In genomic region chr11:71911284-71911683, GRCm38 (mm10) we compare ENCODE assay signal across 30 mouse cellular contexts.
"Had no signal": no experiment of that assay in that cellular context is flagged by ENCODE, and none has a peak within 500 bp of the region (broad histone marks: within the 10 kb centered on the region; RNA-seq: fewer than 3 reads in every experiment).

No protein-coding gene starts in this region.

- H3K27ac ChIP-seq: heart, embryonic 13.5 days; heart, embryonic 15.5 days; hindbrain, embryonic 10.5 days; hindbrain, embryonic 12.5 days; hindbrain, embryonic 13.5 days; hindbrain, embryonic 14.5 days; hindbrain, embryonic 15.5 days; hindbrain, postnatal 0 days; intestine, embryonic 15.5 days; kidney, embryonic 15.5 days; kidney, postnatal 0 days; layer of hippocampus, adult 2 months; left cerebral cortex, adult 2 months had no signal

- DNase-seq: heart, postnatal 10 days; heart, postnatal 14 days; heart, postnatal 36 days; heart, postnatal 4 days; kidney, adult 11 months; kidney, adult 18-20 months; kidney, adult 2 months; kidney, adult 8-10 months; kidney, adult 9 months; kidney, postnatal 10 days; kidney, postnatal 14 days; kidney, postnatal 25 days; kidney, postnatal 36 days; kidney, postnatal 4 days; layer of hippocampus, adult 9-11 months; layer of hippocampus, postnatal 36 days had no signal

- H3K9me3 ChIP-seq: heart, embryonic 12.5 days; heart, embryonic 13.5 days; heart, embryonic 15.5 days; hindbrain, embryonic 10.5 days; hindbrain, embryonic 12.5 days; hindbrain, embryonic 13.5 days; hindbrain, embryonic 15.5 days; intestine, embryonic 15.5 days; kidney, embryonic 15.5 days had no signal

- H3K36me3 ChIP-seq: heart, embryonic 12.5 days; heart, embryonic 13.5 days; heart, embryonic 15.5 days; hindbrain, embryonic 10.5 days; hindbrain, embryonic 12.5 days; hindbrain, embryonic 13.5 days; hindbrain, embryonic 15.5 days; intestine, embryonic 15.5 days; kidney, embryonic 15.5 days had no signal

- H3K4me3 ChIP-seq: heart, embryonic 12.5 days; heart, embryonic 13.5 days; heart, embryonic 15.5 days; hindbrain, embryonic 10.5 days; hindbrain, embryonic 12.5 days; hindbrain, embryonic 13.5 days; hindbrain, embryonic 15.5 days; intestine, embryonic 15.5 days; kidney, embryonic 15.5 days; layer of hippocampus, adult 2 months; left cerebral cortex, adult 2 months had no signal

- H3K27me3 ChIP-seq: heart, embryonic 12.5 days; heart, embryonic 13.5 days; heart, embryonic 15.5 days; hindbrain, embryonic 12.5 days; hindbrain, embryonic 13.5 days; hindbrain, embryonic 15.5 days; intestine, embryonic 15.5 days; kidney, embryonic 15.5 days had no signal

- H3K9ac ChIP-seq: heart, embryonic 12.5 days; heart, embryonic 13.5 days; heart, embryonic 15.5 days; hindbrain, embryonic 12.5 days; hindbrain, embryonic 13.5 days; hindbrain, embryonic 14.5 days; hindbrain, embryonic 15.5 days; intestine, embryonic 15.5 days; kidney, embryonic 15.5 days had no signal

- H3K4me2 ChIP-seq: heart, embryonic 12.5 days; heart, embryonic 13.5 days; heart, embryonic 15.5 days; hindbrain, embryonic 12.5 days; hindbrain, embryonic 13.5 days; hindbrain, embryonic 14.5 days; hindbrain, embryonic 15.5 days; intestine, embryonic 15.5 days; kidney, embryonic 15.5 days had no signal

- H3K4me1 ChIP-seq: heart, embryonic 12.5 days; heart, embryonic 13.5 days; heart, embryonic 15.5 days; hindbrain, embryonic 12.5 days; intestine, embryonic 15.5 days; kidney, embryonic 15.5 days had no signal
